Mouse (Mus musculus) urinary bladder, postnatal 25 days (tissue): ENCODE results near the gene Olfr633.
"Not testable (repeated sequence)": the region's sequence is repeated elsewhere in the genome, so short reads cannot be mapped to it uniquely, and the experiment has no call there.

Experiments
- DNase-seq: peaks from one replicate; pipeline ENCODE4 v3.0.0; 2022; ENCODE audit warnings: low spot score

The Olfr633 gene

DNA sequence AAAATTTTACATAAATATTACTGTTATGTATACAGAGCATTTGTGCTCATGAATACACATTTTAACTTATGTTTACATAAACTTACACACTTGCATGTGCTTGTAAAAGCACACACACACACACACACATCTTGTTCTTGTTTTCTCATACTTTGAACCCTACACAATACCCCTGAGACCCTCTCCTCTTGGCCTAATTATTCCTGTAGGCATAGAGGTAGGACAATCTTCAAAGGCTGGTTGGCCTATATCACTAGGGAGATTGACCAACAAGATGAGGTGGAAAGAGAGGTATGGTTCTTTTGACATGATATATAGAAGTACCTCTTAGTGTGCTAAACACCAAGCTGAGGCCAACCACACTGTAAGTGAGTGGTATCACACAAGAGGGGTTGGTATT is at the start of gene Olfr633:
Olfr633 (plus strand) TSS at position 301 of the 400 bp plus-strand sequence.
- DNase-seq, result no peak

DNA sequence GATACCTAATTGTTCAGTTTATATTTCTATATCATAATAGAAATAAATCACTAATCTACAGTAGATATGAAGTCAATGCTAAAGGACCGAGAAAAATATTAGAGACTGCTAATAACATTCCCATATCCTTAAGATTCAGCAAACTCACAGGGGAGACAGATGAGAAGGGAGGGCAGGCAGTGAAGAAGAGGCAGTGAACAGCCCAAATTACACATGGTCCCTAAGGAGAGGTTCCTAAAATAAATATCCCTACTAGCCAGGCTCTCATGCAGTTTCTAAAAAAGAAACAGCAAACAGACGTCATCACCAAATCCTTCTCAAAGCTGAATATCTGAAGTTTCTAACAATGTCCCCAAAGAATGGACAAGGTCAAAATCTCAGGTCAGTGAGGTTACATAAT is 41.0 kb upstream of the Olfr633 start, which contains the start of gene Olfr65:
Olfr65 (plus strand) TSS at position 301 of the 400 bp plus-strand sequence.
- DNase-seq, result no peak

DNA sequence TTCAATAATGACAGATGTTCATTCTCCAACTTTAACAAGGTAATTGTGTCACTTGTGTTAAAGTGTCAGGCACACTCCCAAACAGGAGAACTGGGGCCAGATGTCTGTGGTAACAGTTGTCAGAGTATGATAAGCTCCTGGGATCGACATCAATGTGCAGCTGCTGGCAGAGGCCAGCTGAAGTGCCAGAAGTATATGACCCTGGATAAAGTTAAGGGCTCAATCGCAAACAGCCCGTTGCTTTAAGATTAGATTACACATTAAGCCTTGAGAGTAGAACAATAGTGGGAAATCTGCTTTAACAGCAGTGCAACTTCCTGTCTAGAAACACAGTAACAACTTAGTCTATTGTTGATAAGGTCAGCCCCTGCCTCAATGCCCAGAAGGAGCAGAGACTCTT is 34.2 kb upstream of the Olfr633 start:
- no peak for DNase-seq

DNA sequence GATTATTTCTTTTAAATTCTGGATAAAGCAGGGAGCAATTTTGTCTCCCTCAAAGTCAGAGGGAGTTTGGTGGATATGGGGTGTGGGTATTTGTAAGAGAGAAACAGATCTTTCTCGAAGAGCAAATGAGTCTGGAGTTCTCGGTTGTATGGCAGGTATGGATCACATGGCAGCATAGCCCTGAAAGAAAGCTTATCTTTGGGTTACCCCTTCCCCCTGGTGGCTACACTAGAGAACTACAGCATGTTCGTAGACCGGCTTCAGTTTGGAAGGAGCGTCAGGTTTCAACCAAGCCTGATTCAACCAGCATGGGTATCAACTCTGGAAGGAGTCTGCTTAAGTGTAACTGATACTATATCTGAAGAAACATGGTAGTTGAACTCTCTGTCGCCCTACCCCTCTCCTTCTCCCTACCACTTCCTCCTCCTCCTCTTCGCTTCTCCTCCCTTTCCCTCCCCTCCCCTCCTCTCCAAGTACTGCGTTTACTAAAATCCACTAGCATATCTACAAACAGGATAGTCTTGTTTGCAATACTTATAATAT is 31.2 kb upstream of the Olfr633 start:
- DNase-seq, result no peak

DNA sequence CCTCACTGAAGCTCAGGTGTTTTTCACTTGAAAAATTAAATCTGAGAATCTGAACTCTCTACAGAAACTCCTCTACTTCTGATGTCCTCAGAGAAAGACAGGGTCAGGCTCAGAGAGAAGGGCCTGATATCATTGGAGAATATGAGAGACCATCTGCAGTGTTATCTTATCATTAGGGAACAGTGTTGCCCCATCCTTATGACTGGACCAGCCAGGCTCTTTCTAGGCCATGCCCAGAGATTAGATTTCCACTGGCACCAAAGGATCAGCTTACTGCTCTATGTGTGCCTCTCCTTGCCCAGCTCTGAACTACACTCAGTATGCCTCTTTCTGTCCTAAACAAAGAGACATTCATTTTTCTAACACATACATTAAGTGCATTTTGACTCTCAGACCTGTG is 28.9 kb upstream of the Olfr633 start:
- DNase-seq, result no peak

DNA sequence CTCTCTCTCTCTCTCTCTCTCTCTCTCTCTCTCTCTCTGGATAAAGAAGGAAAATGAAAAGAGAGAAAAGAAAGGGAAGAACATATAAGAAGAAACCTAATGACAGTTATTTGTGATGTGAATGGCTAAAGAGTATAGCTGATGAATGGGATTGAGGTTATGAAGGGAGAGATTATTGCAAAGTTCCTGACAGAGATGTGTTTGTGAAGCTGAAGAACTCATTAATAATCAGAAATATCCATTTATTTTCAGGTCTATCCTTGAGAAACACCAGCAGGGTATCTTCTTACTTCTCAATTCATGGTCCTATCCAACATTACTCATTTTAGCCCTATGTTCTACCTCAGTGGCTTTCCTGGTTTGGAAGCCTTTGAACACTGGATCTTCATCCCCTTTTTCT is 15.7 kb upstream of the Olfr633 start, which contains the start of gene Olfr631:
Olfr631 (plus strand) TSS at position 301 of the 400 bp plus-strand sequence.
- DNase-seq, result no peak

DNA sequence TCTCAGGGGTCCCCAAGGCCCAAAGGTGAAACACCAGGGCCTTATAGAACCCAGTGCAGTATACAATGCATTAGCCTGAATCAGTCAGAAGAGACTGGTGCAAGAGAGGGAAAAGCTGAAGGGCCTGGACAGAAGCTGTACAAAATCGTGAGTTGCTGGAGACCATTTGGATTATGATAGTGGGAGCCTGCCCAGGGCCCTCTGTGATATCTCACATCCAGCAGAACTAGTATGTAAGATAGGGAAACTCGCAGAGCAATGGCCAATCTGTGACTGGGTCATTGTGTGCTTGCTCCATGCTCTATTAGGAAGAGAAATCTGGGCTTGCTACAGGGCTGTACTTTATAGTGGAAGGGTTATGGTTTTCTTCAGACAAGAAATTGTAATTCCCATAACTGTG is 10.0 kb upstream of the Olfr633 start, which contains the start of gene Olfr632:
Olfr632 (plus strand) TSS at position 84 of the 400 bp plus-strand sequence.
- no peak for DNase-seq

DNA sequence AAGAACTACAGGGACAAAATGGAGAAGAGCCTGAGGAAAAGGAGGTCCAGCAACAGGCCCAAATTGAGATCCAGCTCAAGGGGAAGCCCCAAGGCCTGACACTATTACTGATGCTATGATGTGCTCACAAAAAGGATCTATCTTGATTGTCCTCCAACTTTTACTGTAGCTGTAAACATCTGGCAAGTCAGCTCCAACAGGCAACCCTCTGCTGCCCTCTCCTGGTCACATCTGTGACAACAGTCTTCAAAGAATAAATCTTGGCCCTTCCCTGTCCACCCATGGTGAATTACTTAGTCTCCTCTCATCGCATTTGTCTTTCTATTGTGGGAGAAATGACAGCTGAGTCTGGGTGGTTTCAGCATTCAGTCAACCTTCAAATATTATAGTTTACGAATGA is 1.5 kb upstream of the Olfr633 start:
- peak; percentile 17 for DNase-seq

DNA sequence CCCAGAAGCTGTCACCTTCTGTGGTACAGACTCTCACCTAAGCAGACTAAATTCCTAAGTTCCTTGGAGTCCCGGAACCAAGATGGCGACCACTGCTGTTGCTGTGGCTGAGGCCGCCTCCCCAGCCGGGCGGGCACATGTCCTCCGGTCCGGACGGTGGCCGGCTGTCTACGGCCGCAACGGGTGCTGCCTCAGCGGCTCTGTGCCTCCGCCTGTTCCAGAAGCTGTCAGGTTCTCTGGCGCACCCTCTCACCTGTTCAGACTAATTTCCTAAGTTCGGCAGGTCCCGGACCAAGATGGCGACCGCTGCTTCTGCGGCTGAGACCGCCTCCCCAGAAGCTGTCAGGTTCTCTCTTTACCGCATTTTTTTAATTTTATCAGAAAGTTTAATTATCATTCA is 22.6 kb downstream of the Olfr633 start:
- not testable (repeated sequence) for DNase-seq

DNA sequence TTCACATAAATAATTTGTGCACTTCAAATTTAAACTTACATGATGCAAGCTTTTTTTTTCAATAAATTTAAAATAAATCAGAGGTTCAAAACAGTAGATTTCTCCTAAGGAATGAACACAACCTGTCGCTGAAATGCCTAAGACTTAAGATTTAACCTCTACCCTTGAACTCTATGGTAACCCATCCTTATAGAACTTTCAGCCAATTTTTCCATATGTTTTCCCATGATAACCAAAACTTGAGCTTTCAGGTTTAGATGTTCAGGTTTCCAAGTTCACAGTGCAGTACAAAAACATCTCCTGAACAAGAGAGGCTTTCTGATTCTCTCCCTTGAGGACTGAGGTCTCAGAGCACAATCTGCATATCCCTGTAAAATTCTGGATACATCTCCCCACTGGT is 26.6 kb downstream of the Olfr633 start, which contains the start of gene Olfr635:
Olfr635 (plus strand) TSS at position 301 of the 400 bp plus-strand sequence.
- no peak for DNase-seq

DNA sequence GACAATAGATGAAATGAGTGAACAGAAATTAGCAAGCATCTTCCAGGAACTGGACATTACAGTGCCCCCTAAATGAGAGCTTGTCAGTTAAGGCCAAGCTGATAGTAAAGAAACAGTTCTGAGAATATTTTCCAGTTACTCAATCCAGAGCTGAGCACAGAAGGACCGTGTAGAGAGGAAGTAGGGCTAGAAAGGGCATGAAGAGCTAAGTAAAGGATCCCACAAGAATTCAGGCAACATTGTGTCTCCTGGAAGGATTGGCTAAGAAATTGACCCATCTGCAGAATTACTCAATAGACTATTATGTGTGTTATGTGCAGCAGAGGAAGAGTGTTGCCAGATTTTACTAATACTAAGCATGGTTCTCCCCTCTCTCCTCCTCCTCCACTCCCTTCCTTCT is 27.5 kb downstream of the Olfr633 start:
- no peak for DNase-seq

DNA sequence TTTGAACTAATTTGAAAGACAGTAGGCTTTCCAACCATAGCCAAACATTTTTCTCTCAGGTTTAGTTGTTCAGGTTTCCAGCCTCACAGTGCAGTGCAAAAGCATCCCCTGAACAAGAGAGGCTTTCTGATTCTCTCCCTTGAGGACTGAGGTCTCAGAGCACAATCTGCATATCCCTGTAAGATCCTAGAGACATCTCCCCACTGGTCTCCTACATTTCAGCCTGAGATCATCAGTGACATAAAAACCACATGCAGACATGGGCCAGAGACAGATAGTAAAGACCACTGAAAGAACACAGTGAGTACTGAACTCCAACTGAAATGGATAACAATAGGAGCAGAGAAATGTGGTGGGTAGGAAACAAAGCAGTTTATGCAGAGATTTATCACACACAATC is 54.2 kb downstream of the Olfr633 start, which contains the start of gene Olfr638:
Olfr638 (plus strand) TSS at position 301 of the 400 bp plus-strand sequence.
- no peak for DNase-seq
